Mouse (Mus musculus): Measurements from ENCODE around the gene Itpr1. TPM values are rescaled to one million over a fixed set of nuclear protein-coding genes. Genes with fewer than 3 reads are reported as not detected.

The Itpr1 gene
- 36.5 and 40.4 TPM in 2 replicates for total RNA-seq (2015)
- total RNA-seq (2017) = 76.6 and 90.4 TPM in 2 replicates

GRCm38 (mm10) chr6:108212881-108213295 lies at the start of gene Itpr1:
TSS of gene Itpr1 (plus strand) at chr6:108213096.
- ATAC-seq (replicated peaks; ENCODE audit: poor library complexity) = peak; percentile 83

- ATAC-seq (replicated peaks; ENCODE audit: poor library complexity) = peak; percentile 31
Observed at GRCm38 (mm10) chr6:108164935-108165334, 48.0 kb upstream of the Itpr1 start.

GRCm38 (mm10) chr6:108165598-108165997 lies 47.3 kb upstream of the Itpr1 start:
- ATAC-seq (replicated peaks; ENCODE audit: poor library complexity) = no peak

- no peak for ATAC-seq (replicated peaks; ENCODE audit: poor library complexity)
Observed at GRCm38 (mm10) chr6:108167946-108168680, 44.8 kb upstream of the Itpr1 start.

GRCm38 (mm10) chr6:108168723-108169122 lies 44.2 kb upstream of the Itpr1 start:
- ATAC-seq (replicated peaks; ENCODE audit: poor library complexity) = peak; percentile 44

GRCm38 (mm10) chr6:108169466-108169865 lies 43.4 kb upstream of the Itpr1 start:
- ATAC-seq (replicated peaks; ENCODE audit: poor library complexity) = no peak

- ATAC-seq (replicated peaks; ENCODE audit: poor library complexity) = no peak
Observed at GRCm38 (mm10) chr6:108172219-108172618, 40.7 kb upstream of the Itpr1 start.

- ATAC-seq (replicated peaks; ENCODE audit: poor library complexity) = no peak
Observed at GRCm38 (mm10) chr6:108174181-108174580, 38.7 kb upstream of the Itpr1 start.

GRCm38 (mm10) chr6:108179087-108179486 lies 33.8 kb upstream of the Itpr1 start:
- ATAC-seq (replicated peaks; ENCODE audit: poor library complexity) = peak; percentile 58

GRCm38 (mm10) chr6:108184847-108185684 lies 27.8 kb upstream of the Itpr1 start, which contains the start of gene Sumf1:
TSS of gene Sumf1 (minus strand) at chr6:108185582.
- ATAC-seq (replicated peaks; ENCODE audit: poor library complexity) = peak; percentile 88

GRCm38 (mm10) chr6:108185685-108186009 lies 27.2 kb upstream of the Itpr1 start:
- ATAC-seq (replicated peaks; ENCODE audit: poor library complexity) = no peak

- ATAC-seq (replicated peaks; ENCODE audit: poor library complexity) = peak; percentile 34; the same call in 1 of the 2 replicates
Observed at GRCm38 (mm10) chr6:108190690-108191089, 22.2 kb upstream of the Itpr1 start.

GRCm38 (mm10) chr6:108192632-108193031 lies 20.3 kb upstream of the Itpr1 start:
- no peak for ATAC-seq (replicated peaks; ENCODE audit: poor library complexity)

GRCm38 (mm10) chr6:108196665-108197064 lies 16.2 kb upstream of the Itpr1 start:
- ATAC-seq (replicated peaks; ENCODE audit: poor library complexity) = no peak

GRCm38 (mm10) chr6:108197117-108197516 lies 15.8 kb upstream of the Itpr1 start:
- peak; percentile 96 for ATAC-seq (replicated peaks; ENCODE audit: poor library complexity)

GRCm38 (mm10) chr6:108198286-108198685 lies 14.6 kb upstream of the Itpr1 start:
- ATAC-seq (replicated peaks; ENCODE audit: poor library complexity) = no peak

- no peak for ATAC-seq (replicated peaks; ENCODE audit: poor library complexity)
Observed at GRCm38 (mm10) chr6:108204322-108204721, 8.6 kb upstream of the Itpr1 start.

- ATAC-seq (replicated peaks; ENCODE audit: poor library complexity) = no peak
Observed at GRCm38 (mm10) chr6:108206145-108206544, 6.8 kb upstream of the Itpr1 start.

- ATAC-seq (replicated peaks; ENCODE audit: poor library complexity) = peak; percentile 59
Observed at GRCm38 (mm10) chr6:108206914-108207566, 5.9 kb upstream of the Itpr1 start.

GRCm38 (mm10) chr6:108211896-108212880 lies 708 bp upstream of the Itpr1 start:
- no peak for ATAC-seq (replicated peaks; ENCODE audit: poor library complexity)
